Mouse (Mus musculus) erythroblast, embryonic 14.5 days (primary cell): ENCODE results near the gene Fli1. TPM values are rescaled to one million over a fixed set of nuclear protein-coding genes. Genes with fewer than 3 reads are reported as not detected.

Experiments
- H3K27me3 ChIP-seq: 2 replicates; pipeline ENCODE4 v1.6.1; 2012; ENCODE audit warnings: inconsistent platforms; ENCODE audit not compliant: control insufficient read depth
- H3K36me3 ChIP-seq: 2 replicates; pipeline ENCODE4 v1.6.1; 2012; ENCODE audit warnings: mild to moderate bottlenecking, inconsistent platforms; ENCODE audit not compliant: control insufficient read depth
- H3K4me1 ChIP-seq: 2 replicates; pipeline ENCODE4 v1.6.1; 2012; ENCODE audit warnings: inconsistent platforms; ENCODE audit not compliant: control insufficient read depth
- H3K4me3 ChIP-seq: replicated peaks from 2 replicates; pipeline ENCODE3; 2012; ENCODE audit warnings: moderate library complexity, mild to moderate bottlenecking, inconsistent platforms
- H3K9me3 ChIP-seq: 2 replicates; pipeline ENCODE4 v1.6.1; 2012; ENCODE audit warnings: low read length, inconsistent platforms, mixed read lengths; ENCODE audit not compliant: control insufficient read depth
- GATA1 ChIP-seq: IDR thresholded peaks from 2 replicates; pipeline ENCODE4 v1.6.1; 2012; ENCODE audit warnings: low read length, inconsistent platforms, mixed read lengths
- TAL1 ChIP-seq: IDR thresholded peaks from 3 replicates; pipeline ENCODE4 v1.6.1; 2012; ENCODE audit warnings: low read length, inconsistent platforms, mixed read lengths
- polyA plus RNA-seq: library from polyadenylated mRNA; stranded (reverse); fragments of >175 nt; gene quantifications from 2 replicates; pipeline ENCODE4 v1.2.3, GENCODE M21; 2012

The Fli1 gene
- polyA plus RNA-seq, 1 experiment, result 0.05 TPM

- H3K4me1 ChIP-seq, result no peaks in the 10 kb centered on the region
- no peaks in the 10 kb centered on the region for H3K9me3 ChIP-seq
- H3K36me3 ChIP-seq, result no peaks in the 10 kb centered on the region
- no peak for TF ChIP-seq TAL1
- TF ChIP-seq GATA1, result no peak
- no peak overlapping the region for H3K4me3 ChIP-seq
- no peaks in the 10 kb centered on the region for H3K27me3 ChIP-seq
Measured at GRCm38 (mm10) chr9:32443115-32443514, 99.5 kb downstream of the Fli1 start.

GRCm38 (mm10) chr9:32434241-32435213 lies 108.1 kb downstream of the Fli1 start:
- Histone ChIP-seq H3K36me3 (no peaks in the 10 kb centered on the region), H3K27me3 (no peaks in the 10 kb centered on the region), H3K4me3 (no peak overlapping the region), H3K4me1 (no peaks in the 10 kb centered on the region), H3K9me3 (no peaks in the 10 kb centered on the region)
- TF ChIP-seq TAL1 (no peak), GATA1 (no peak)

DNA sequence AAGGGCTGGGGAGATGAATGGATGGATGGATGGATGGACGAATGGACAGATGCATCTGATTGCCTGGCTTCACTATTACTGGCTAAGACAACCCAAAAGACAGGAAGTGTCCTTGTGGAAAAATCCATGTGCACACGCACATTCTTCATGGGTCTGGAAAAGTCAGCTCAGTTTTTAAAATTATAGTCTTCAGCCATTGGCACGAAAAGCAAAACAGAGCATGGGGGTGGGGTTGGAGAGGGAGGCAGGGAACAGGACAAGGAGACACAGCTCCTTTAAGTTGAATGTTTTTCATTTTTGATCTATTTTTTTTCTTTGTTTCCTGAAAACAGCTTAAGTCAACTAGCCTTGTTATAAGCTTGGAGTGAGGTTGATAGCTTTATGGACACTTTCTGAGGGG lies 111.6 kb downstream of the Fli1 start:
- H3K36me3 ChIP-seq, result no peaks in the 10 kb centered on the region

DNA sequence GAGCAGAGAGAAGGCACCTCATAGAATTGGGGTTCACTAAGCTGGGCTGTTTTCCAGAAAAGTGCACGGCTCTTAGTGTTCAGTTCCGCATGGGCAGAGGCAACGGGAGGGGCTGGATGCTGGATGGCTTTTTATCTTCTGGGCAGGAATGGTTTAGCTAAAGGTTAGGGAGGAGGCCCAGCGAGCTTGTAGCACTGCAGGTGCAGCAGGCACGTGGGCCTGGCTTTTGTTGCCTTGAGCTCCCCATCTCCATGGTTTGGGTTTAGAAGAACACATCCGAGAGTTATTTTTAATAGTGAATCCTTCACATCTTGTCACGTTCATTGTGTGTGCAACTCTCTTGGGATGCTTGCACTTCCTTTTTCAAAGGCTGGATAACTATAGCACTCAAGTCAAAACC lies 117.3 kb downstream of the Fli1 start:
- Histone ChIP-seq H3K27me3 (no peaks in the 10 kb centered on the region), H3K4me1 (no peaks in the 10 kb centered on the region), H3K36me3 (no peaks in the 10 kb centered on the region), H3K9me3 (no peaks in the 10 kb centered on the region), H3K4me3 (no peak overlapping the region)
- TF ChIP-seq GATA1 (no peak), TAL1 (no peak)

More for the DNA sequence above, 111.6 kb downstream of the Fli1 start:
- no peaks in the 10 kb centered on the region for H3K4me1 ChIP-seq
- no peak overlapping the region for H3K4me3 ChIP-seq
- H3K27me3 ChIP-seq, result no peaks in the 10 kb centered on the region
- no peaks in the 10 kb centered on the region for H3K9me3 ChIP-seq
- no peak for TF ChIP-seq TAL1
- no peak for TF ChIP-seq GATA1

DNA sequence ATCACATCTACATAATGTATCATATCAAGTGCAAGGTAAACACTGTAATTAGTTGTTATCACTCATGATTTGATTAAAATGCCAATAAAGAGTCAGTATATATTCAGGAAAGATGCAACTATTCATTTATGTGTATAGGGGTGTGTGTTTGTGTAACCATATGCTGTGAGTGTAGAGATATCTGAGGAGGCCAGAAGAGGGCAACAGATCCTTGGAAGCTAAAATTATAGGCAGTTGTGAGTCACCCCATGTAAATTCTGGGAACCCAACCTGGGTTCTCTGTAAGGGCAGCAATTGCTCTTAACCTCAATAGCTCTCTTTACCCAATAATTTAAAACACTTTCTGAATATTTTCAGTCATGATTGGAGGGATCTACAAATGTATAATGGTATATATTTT lies 122.0 kb downstream of the Fli1 start:
- Histone ChIP-seq H3K4me1 (no peaks in the 10 kb centered on the region), H3K36me3 (no peaks in the 10 kb centered on the region), H3K27me3 (no peaks in the 10 kb centered on the region), H3K4me3 (no peak overlapping the region), H3K9me3 (no peaks in the 10 kb centered on the region)
- TF ChIP-seq GATA1 (no peak), TAL1 (no peak)

DNA sequence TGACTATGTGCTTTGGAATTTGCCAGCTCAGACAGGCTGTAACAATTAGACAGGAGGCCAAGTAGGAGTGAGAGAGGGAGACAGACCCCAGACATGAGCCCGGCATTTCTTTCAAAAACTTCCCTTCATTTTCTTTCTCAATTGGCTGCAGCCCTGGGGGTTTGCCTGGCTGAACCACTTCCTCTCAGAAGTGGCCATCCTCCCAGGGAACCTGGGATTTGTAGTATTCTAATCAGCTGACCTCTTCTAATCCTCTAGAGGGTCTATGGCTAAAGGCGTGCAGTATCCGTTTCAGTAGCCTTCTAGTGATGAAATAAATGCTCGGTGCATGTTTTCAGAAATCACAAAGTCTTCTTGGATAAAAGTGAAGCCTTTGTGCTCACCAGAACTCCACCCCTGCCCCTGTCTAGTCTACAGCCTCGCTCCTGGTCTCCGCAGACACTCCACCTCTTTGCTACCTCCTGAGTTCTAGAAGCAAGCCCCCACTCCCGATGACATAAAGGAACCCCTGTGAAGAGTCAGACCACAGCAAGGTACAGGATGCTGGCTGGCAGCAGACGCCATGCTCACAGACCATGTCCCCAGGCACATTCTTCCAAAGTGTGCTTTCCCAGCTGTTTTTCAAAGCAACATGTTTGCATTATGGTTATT lies 125.1 kb downstream of the Fli1 start:
- Histone ChIP-seq H3K27me3 (no peaks in the 10 kb centered on the region), H3K36me3 (no peaks in the 10 kb centered on the region), H3K9me3 (no peaks in the 10 kb centered on the region), H3K4me3 (no peak overlapping the region), H3K4me1 (no peaks in the 10 kb centered on the region)
- no peak for TF ChIP-seq TAL1
- TF ChIP-seq GATA1, result no peak

GRCm38 (mm10) chr9:32415952-32416351 lies 126.7 kb downstream of the Fli1 start:
- no peak overlapping the region for H3K4me3 ChIP-seq
- H3K36me3 ChIP-seq, result no peaks in the 10 kb centered on the region
- no peaks in the 10 kb centered on the region for H3K27me3 ChIP-seq
- TF ChIP-seq TAL1 (no peak), GATA1 (no peak)
- H3K9me3 ChIP-seq, result no peaks in the 10 kb centered on the region
- no peaks in the 10 kb centered on the region for H3K4me1 ChIP-seq

- H3K4me1 ChIP-seq, result no peaks in the 10 kb centered on the region
- TF ChIP-seq GATA1 (no peak), TAL1 (no peak)
Measured at GRCm38 (mm10) chr9:32414956-32415355, 127.7 kb downstream of the Fli1 start.

DNA sequence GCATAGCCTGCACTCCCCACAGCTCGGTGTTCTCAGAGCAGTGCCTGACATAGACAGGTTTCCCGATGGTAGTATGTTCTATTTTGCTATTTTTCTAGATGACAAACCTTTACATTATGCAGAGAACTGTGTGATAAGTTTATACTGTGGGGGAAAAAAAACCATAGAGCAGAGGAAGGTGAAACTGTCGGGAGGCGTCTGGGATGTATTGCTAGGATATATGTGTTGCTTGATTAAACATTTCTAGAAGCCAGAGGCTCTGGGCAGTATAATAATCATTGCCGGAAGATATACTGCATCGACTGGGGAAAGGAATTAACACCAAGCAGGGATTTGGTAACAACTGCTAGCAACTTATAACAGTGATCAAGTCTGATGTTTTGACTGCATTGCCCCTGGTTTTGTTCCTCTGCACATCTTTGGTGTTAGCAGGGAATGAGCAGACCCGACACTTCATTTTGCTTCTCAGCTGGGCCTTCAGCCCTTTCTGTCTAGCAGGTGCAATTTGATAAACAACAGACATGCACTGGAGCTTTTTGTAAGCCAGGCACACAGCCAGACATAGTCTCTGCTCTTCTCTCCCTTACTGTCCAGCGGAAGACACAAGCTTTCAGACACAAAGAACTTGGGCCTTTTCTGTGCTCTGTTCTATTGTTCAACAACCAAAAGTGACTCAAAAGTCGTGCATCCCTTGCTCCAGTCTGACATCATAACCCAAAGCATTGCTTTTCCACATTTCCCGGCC lies 129.7 kb downstream of the Fli1 start:
- Histone ChIP-seq H3K4me3 (no peak overlapping the region), H3K27me3 (peaks cover 25% of the 10 kb centered on the region), H3K4me1 (no peaks in the 10 kb centered on the region), H3K9me3 (no peaks in the 10 kb centered on the region), H3K36me3 (no peaks in the 10 kb centered on the region)
- no peak for TF ChIP-seq TAL1
- no peak for TF ChIP-seq GATA1

More at GRCm38 (mm10) chr9:32414956-32415355, 127.7 kb downstream of the Fli1 start:
- H3K9me3 ChIP-seq, result no peaks in the 10 kb centered on the region
- H3K36me3 ChIP-seq, result no peaks in the 10 kb centered on the region
- peaks cover 5% of the 10 kb centered on the region for H3K27me3 ChIP-seq
- H3K4me3 ChIP-seq, result no peak overlapping the region
